Mouse (Mus musculus): ENCODE results near the gene Cys1. TPM values are rescaled to one million over a fixed set of nuclear protein-coding genes. Genes with fewer than 3 reads are reported as not detected.
"Not testable (repeated sequence)": the region's sequence is repeated elsewhere in the genome, so short reads cannot be mapped to it uniquely, and the experiment has no call there.

Cys1 gene
- total RNA-seq, 4 experiments from 2014 or later: 3.3 to 5.6 (median 4.7) TPM

DNA sequence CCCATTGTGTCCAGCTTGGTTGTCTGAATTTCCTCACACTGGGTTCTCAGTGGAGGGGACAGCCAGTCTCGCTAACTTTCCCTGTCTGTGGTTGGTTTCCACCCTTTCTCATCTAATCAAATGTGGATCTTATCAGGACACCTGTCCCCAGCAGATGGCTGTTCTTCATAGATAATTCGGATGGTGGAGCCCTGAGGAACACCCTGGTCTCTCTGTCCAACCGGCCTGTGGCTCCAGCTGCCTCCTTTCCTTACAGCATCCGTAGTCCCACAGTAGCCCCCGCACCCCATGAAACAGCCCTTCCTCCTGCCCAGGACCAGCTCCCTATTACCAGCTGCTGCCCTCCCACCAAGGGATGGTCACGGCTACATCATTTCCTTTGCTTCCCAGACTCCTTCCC, 35.7 kb downstream of the Cys1 start:
- DNase-seq (ENCODE audit: low spot score): no peak

DNA sequence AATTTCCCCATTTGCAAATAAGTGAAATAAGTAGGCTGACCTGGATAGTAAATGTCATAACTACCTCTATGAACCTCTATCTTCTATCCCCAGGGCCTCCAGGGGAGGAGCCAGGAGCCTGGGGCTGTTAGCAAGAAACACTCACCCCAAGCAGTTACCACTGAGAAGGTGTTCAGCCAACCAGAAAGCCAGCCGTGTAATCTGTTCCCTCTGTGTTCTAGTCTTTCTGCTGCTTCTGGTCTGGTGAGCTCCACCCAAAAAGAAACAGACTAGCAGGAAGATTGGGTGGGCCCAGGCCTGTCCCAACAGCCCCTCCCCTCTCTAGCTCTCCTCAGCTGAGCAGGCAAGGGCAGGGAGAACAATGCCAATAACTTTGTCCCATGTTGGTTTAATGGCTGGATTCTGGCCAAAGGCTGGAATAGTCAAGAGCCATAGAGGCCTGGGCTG, 37.5 kb downstream of the Cys1 start:
- peak; percentile 39 for DNase-seq (ENCODE audit: low spot score)

- peak; percentile 71 for DNase-seq (ENCODE audit: low spot score)
These were observed 39.2 kb downstream of the Cys1 start for GRCm38 (mm10) chr12:24642370-24642802.

DNA sequence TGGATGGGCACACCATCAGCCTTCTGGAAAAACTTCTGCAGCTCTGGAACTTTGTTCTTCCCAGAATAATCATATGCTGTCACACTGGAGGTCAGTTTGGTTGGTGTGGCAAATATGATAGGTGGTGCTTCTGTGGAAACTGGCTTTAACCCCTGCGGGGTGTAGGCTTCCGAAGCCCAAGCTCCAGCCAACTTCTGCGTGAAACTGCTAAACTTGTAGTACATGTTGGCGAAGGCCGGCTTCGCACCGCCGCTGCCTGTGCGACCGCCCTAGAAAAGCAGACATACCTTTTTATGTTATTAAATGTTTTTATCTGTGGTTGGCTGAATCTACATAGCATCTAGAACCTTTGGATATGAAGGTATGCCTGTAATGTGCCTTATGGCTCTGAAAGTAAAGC, 42.8 kb downstream of the Cys1 start:
- DNase-seq (ENCODE audit: low spot score): not testable (repeated sequence)

- no peak for DNase-seq (ENCODE audit: low spot score)
These were observed 47.0 kb downstream of the Cys1 start for GRCm38 (mm10) chr12:24634648-24635047.

DNA sequence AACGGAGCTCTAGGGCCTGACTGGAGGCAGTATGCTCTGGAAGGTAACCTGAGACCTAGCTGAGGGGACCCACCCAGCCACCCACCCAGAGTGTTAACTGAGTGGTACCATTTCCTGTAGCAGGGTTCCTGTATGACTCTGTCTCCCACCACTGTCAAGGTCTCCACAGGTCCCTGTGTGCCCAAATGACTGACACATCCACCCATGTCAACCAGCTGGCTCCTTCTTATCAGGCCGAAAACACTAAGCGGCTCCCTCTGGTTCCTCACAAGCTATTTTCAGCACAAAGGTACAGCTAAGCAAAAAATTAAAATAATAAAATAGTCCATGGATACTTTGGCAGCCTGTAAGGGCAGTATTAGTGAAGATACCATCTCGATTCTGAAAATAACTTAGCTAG, 47.4 kb downstream of the Cys1 start:
- no peak for DNase-seq (ENCODE audit: low spot score)

DNA sequence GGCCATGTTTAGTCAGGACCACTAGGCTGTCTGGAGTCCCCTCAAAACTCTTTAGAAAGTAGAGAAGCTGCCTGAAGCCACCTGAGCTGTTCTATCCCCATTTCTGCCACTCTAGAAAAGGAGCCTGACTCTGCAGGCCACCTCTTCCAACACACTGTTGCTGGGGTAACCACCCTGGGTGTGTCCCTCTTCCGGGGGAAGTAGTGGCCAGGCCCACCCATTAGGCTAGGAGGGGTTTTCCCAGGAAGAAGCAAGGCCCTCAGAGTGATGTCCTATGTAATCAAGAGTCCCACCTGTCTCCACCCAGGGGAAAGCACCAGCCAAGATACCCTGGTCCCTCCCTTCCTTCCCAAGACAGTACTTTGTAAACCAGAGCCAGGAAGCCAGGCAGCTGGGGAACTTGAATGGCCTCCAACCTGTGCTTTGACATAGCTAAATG, 47.8 kb downstream of the Cys1 start:
- DNase-seq (ENCODE audit: low spot score): peak; percentile 81

GRCm38 (mm10) chr12:24632404-24632803, 49.2 kb downstream of the Cys1 start:
- no peak for DNase-seq (ENCODE audit: low spot score)

DNA sequence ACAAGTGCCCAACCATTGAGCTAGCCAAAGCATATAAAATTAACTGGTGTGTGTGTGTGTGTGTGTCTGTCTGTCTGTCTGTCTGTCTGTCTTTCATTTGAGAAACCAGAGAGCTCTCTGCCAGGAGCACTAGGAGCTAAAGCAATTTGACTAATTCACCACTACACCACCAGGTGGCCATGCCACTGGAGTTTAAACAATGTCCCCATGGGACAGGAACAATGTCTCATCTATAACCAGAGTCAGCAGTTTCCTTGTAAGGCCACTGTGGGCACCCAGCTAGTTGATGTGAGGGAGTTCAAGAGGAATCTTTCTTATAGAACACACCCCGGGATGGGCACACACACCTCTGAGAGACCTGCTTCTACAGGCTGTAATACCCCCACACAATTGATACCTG, 51.4 kb downstream of the Cys1 start:
- DNase-seq (ENCODE audit: low spot score): peak; percentile 42

GRCm38 (mm10) chr12:24627215-24627614, 54.4 kb downstream of the Cys1 start:
- DNase-seq (ENCODE audit: low spot score): no peak

GRCm38 (mm10) chr12:24626401-24626800, 55.2 kb downstream of the Cys1 start:
- DNase-seq (ENCODE audit: low spot score): no peak

GRCm38 (mm10) chr12:24623486-24624251, 57.9 kb downstream of the Cys1 start:
- no peak for DNase-seq (ENCODE audit: low spot score)

DNA sequence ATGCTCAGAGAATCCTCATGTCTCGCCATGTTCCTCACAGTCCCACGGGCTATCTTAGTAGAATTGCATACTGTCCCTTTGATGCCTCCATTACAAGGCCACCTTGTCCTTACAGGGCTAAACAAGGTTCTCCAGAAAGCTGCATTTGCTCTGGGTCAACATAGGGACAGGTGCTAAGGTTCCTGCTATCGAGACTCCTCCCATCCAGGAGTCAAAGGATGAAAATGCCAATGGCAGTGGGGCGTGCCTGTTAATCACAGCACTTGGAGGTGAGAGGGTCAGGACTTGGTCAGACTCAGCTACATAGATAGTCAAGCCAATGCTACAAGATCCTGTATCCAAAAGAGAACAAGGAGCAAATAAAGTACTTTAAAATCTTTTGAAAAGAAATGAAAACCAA, 62.2 kb downstream of the Cys1 start:
- no peak for DNase-seq (ENCODE audit: low spot score)

Other genes starting within 250 kb of the Cys1 start
- gene Taf1b, start 183.5 kb downstream of the Cys1 start, total RNA-seq (2022): 10 to 100 TPM in 2 of 4 experiments, 1 to 10 TPM in 2; 9.7 to 13.3 (median 10.0) TPM
- gene Grhl1, start 109.5 kb downstream of the Cys1 start, total RNA-seq (2022): under 1 TPM; 0.32 to 0.87 (median 0.75) TPM
- gene Klf11, start 30.5 kb downstream of the Cys1 start, total RNA-seq (2022): 10 to 100 TPM in 3 of 4 experiments, 1 to 10 TPM in 1; 7.9 to 11.9 (median 11.1) TPM
- gene Rrm2, start 26.4 kb upstream of the Cys1 start, total RNA-seq (2022): 1 to 10 TPM; 1.3 to 3.3 (median 2.3) TPM
- 10 to 100 TPM in 2 of 4 experiments, 1 to 10 TPM in 2; 9.6 to 13.6 (median 9.9) TPM for gene Mboat2, start 149.1 kb upstream of the Cys1 start, total RNA-seq (2022)

Data from heart, adult 8-10 months (tissue).